Mouse (Mus musculus) heart, postnatal 0 days (tissue): ENCODE results near the gene Vps26c. TPM values are rescaled to one million over a fixed set of nuclear protein-coding genes. Genes with fewer than 3 reads are reported as not detected.
A peak's percentile ranks its signal among the peaks of the same experiment; 100 is the strongest.

ENCODE experiments used
- ATAC-seq: fragments of 200-750 bp; cut with Nextera tagmentation; 2 replicates; pipeline ENCODE4 v1.8.0; 2017; ENCODE audit warnings: low read depth, moderate number of reproducible peaks, moderate library complexity; ENCODE audit not compliant: insufficient read depth
- DNase-seq: peaks from one replicate; pipeline ENCODE4 v3.0.0-alpha.2; 2016; ENCODE audit warnings: low spot score
- H3K27ac ChIP-seq: fragments of 300-500 bp; sonication (generic); 2 replicates; pipeline ENCODE4 v1.5.1; 2014; ENCODE audit warnings: low read depth, mild to moderate bottlenecking
- H3K27me3 ChIP-seq: fragments of 300-500 bp; sonication (generic); 2 replicates; pipeline ENCODE4 v1.6.1; 2014; ENCODE audit warnings: low read length, mixed read lengths; ENCODE audit not compliant: control insufficient read depth, insufficient read depth
- H3K36me3 ChIP-seq: fragments of 300-500 bp; sonication (generic); replicated peaks from 2 replicates; pipeline ENCODE4 v1.6.1; 2014; ENCODE audit warnings: low read length, mixed read lengths; ENCODE audit not compliant: control insufficient read depth, insufficient read depth
- H3K4me1 ChIP-seq: fragments of 300-500 bp; sonication (generic); 2 replicates; pipeline ENCODE4 v1.6.1; 2014; ENCODE audit warnings: antibody characterized with exemption; ENCODE audit not compliant: control insufficient read depth, insufficient read depth
- H3K4me2 ChIP-seq: fragments of 300-500 bp; sonication (generic); 2 replicates; pipeline ENCODE4 v1.6.1; 2014; ENCODE audit warnings: low read depth, mild to moderate bottlenecking, low read length, moderate library complexity
- H3K4me3 ChIP-seq: fragments of 300-500 bp; sonication (generic); 2 replicates; pipeline ENCODE4 v1.5.1; 2014; ENCODE audit warnings: low read depth, low read length
- H3K9ac ChIP-seq: fragments of 300-500 bp; sonication (generic); replicated peaks from 2 replicates; pipeline ENCODE4 v1.6.1; 2014; ENCODE audit warnings: low read depth, low read length, mixed read lengths
- H3K9me3 ChIP-seq: fragments of 300-500 bp; sonication (generic); replicated peaks from 2 replicates; pipeline ENCODE4 v1.6.1; 2016; ENCODE audit warnings: low read length; ENCODE audit not compliant: control insufficient read depth
- CTCF ChIP-seq: IDR thresholded peaks from 2 replicates; pipeline ENCODE4 v1.5.1; 2016; ENCODE audit warnings: antibody characterized with exemption, control low read depth, low read depth
- EP300 ChIP-seq: IDR thresholded peaks from 2 replicates; pipeline ENCODE4 v1.6.1; 2016; ENCODE audit warnings: antibody characterized with exemption, low read depth
- WGBS: fragments of 180-500 bp; shearing (Covaris S2); extraction: QIAGEN DNeasy Blood & Tissue Kit; methylation state at CpG from one replicate; pipeline ENCODE4 v1.1.7; 2014; 5-methylcytosine and 5-hydroxymethylcytosine counted together
- polyA plus RNA-seq: library from polyadenylated mRNA; unstranded; fragments of >200 nt; fragmentation: Nextera tagmentation; extraction: Ambion mirVana; gene quantifications from 2 replicates; pipeline ENCODE4 v1.2.1, GENCODE M21; 2015
- total RNA-seq: library from RNA; depleted of rRNA; stranded (reverse); fragments of >200 nt; gene quantifications from 2 replicates; pipeline ENCODE4 v1.2.3, GENCODE M21; 2014; ENCODE audit warnings: low replicate concordance

Vps26c gene
- total and polyA plus RNA-seq, 2 experiments from 2014 or later, result 37.2 to 55.8 TPM

DNA sequence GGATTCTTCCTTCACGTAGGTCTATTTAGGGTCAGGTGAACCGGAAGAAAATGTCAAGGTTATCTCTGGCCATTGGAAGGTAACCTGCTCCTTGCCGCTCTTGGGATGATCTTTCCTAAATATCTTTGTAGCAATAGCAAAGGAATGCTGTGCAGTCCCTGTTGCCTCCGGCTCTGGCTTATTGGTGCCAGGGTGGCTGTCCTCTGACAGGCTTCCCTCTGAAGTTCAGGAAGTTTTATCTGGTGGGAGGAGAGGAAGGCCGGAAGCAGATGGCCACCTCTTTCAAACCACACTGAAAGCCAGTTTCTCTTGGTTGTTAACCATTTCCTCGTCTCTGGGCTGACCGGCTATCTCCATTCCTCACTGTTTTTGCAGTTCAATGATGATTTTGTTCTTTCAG lies 32.7 kb upstream of the Vps26c start:
- Histone ChIP-seq H3K27ac (peak overlapping the region; percentile 87), H3K9ac (no peak overlapping the region), H3K4me2 (peak overlapping the region; percentile 27; the same call in 1 of the 2 replicates), H3K36me3 (no peaks in the 10 kb centered on the region), H3K27me3 (no peaks in the 10 kb centered on the region), H3K4me1 (peaks cover 14% of the 10 kb centered on the region), H3K9me3 (no peaks in the 10 kb centered on the region), H3K4me3 (0 out of 2 replicates have a peak overlapping the region, but pooled peaks have one; percentile 3)
- WGBS, result 17% methylated on average over 7 of the region's 7 CpGs
- no peak for TF ChIP-seq EP300
- no peak for TF ChIP-seq CTCF
- ATAC-seq (peak; percentile 66), DNase-seq (no peak)

DNA sequence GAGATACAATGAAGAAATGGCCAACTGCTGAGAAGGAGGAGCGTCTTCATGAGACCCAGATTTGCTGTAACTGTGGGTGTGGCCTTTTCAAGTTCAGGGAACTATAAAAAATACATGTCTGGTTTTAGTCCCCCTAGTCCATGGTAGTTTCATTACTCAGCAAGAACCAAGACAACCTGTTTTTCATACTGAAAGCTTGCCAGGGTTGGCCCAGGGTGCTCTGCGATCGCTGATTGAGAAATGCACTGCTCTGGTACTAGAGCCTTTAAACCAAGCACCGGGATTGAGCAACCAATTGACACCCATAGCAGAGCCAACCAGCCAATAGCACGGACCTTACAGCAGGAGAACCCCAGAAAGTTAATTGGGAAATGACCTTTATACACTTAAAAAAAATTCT lies 29.6 kb upstream of the Vps26c start:
- DNase-seq (no peak), ATAC-seq (no peak)
- H3K4me1 ChIP-seq, result peaks cover 14% of the 10 kb centered on the region
- H3K4me3 ChIP-seq, result no peak overlapping the region
- no peaks in the 10 kb centered on the region for H3K27me3 ChIP-seq
- no peak for TF ChIP-seq EP300
- 83% methylated on average over 5 of the region's 5 CpGs for WGBS
- no peaks in the 10 kb centered on the region for H3K36me3 ChIP-seq
- no peaks in the 10 kb centered on the region for H3K9me3 ChIP-seq
- H3K4me2 ChIP-seq, result no peak overlapping the region
- no peak overlapping the region for H3K9ac ChIP-seq
- H3K27ac ChIP-seq, result no peak overlapping the region

DNA sequence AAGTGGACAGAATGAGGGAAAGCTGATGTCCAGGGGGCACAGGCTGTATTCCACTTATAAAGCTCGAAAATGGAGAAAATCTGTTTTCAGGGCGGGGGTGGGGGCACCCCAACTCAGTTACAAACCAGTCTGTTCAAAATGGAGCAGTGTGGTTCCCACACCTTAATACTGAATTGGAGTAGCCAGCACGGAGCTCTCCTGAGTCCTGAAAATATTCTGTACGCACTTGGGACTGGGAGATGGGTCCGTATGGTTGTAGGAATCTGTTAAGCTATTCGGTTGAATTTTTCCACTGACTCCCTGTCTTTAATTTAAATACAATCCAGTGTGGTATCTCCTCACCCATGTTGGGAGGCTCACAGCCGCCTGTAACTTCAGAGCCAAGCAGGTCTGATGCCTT lies 28.7 kb upstream of the Vps26c start:
- Histone ChIP-seq H3K4me1 (peaks cover 10% of the 10 kb centered on the region), H3K9me3 (no peaks in the 10 kb centered on the region), H3K4me3 (no peak overlapping the region), H3K36me3 (no peaks in the 10 kb centered on the region), H3K4me2 (no peak overlapping the region), H3K27me3 (no peaks in the 10 kb centered on the region), H3K9ac (no peak overlapping the region), H3K27ac (no peak overlapping the region)
- ATAC-seq, result no peak
- 69% methylated on average over 7 of the region's 7 CpGs for WGBS
- DNase-seq, result no peak
- TF ChIP-seq EP300 (no peak), CTCF (no peak)

DNA sequence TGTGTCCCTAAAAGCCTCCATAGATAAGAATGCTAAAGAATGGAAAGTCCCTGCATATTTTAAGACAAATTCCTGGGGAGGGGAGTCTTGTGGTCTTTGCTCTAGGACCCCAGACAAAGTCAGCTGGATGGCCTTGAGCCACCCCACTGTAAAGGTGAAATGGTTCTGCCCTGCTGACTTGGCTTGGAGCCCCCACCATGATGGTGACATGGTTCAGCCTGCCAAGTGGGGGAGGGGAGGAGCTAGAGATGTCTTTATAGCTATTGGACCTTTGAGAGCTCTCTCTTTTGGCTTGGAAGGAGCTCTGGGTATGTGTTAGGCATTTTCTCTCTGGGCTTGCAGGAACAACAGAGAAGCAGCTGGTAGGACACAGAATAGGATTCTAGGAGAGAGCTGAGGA lies 25.3 kb upstream of the Vps26c start:
- ATAC-seq (peak; percentile 78; the same call in 1 of the 2 replicates), DNase-seq (no peak)
- Histone ChIP-seq H3K9me3 (no peaks in the 10 kb centered on the region), H3K9ac (no peak overlapping the region), H3K4me3 (no peak overlapping the region), H3K27ac (no peak overlapping the region), H3K4me2 (no peak overlapping the region), H3K4me1 (no peaks in the 10 kb centered on the region), H3K36me3 (no peaks in the 10 kb centered on the region), H3K27me3 (no peaks in the 10 kb centered on the region)
- TF ChIP-seq EP300, result no peak

DNA sequence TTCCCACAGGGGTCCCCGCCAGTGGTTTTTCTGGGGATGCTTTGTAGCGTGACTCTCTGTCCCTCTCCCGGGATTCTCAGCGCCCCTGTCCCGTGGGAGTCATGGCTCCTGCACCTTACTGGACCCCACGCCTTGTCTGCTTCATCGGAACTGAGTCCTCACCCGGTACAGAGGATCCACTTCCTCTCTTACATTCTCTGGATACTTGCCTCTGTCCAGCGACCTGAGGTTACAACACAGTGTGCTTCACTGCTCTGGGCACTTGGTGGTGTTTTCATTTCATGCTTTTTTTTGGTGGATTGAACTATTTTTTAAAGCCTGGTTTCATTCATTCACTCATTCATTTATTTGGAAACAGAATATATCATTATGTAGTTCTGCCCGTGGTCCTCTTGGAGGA lies 23.2 kb upstream of the Vps26c start:
- DNase-seq (no peak), ATAC-seq (no peak)
- Histone ChIP-seq H3K27me3 (no peaks in the 10 kb centered on the region), H3K27ac (no peak overlapping the region), H3K9me3 (no peaks in the 10 kb centered on the region), H3K9ac (no peak overlapping the region), H3K36me3 (no peaks in the 10 kb centered on the region), H3K4me3 (no peak overlapping the region), H3K4me1 (peaks cover 5% of the 10 kb centered on the region; the same call in 1 of the 2 replicates), H3K4me2 (no peak overlapping the region)
- TF ChIP-seq EP300, result no peak
- no peak for TF ChIP-seq CTCF
- WGBS, result 52% methylated on average over 10 of the region's 10 CpGs

DNA sequence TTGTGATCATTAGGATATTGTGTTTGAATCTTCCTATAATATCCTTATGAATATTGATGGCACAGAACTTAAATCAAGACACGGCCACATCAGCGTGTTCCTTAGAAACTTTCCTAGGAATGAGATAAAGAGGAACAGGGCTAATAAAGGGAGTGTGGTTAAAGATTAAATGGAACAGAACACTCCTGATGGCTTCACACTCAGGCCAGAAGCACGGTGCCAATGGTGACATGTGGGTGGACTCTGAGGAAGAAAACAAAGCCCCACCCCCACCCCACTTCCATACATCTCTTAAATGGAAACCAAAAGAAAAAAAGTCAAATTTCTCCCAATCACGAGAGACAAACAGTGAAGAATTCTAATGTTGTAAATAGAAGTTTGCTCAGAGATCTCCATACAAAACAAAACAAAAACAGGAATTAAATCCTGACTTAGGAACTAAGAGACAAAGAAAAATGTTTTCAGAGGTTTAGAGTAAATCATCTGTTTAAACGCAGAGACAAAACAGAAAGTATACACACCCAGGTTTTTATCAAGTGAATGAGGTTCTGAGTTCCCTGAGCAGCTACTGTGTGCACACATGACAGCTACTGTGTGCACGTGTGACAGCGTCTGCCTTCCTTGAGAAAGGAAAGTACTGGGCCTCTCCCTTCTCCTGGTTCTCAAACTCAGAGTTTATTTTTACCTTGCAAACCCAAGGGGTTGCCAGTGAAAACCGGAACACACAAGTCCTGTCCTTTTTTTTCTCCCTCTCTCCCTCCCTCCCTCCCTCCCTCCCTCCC lies 19.3 kb upstream of the Vps26c start:
- no peak for DNase-seq
- ATAC-seq, result no peak
- Histone ChIP-seq H3K4me2 (no peak overlapping the region), H3K4me1 (peaks cover 12% of the 10 kb centered on the region), H3K27me3 (no peaks in the 10 kb centered on the region), H3K36me3 (no peaks in the 10 kb centered on the region), H3K4me3 (no peak overlapping the region), H3K27ac (no peak overlapping the region), H3K9me3 (no peaks in the 10 kb centered on the region), H3K9ac (no peak overlapping the region)
- 41% methylated on average over 8 of the region's 8 CpGs for WGBS
- no peak for TF ChIP-seq CTCF
- TF ChIP-seq EP300, result no peak
